Mouse (Mus musculus) erythroblast, embryonic 14.5 days (primary cell): ENCODE results near the gene Lrg1.

ENCODE experiments used
- GATA1 ChIP-seq: IDR thresholded peaks from 2 replicates; pipeline ENCODE4 v1.6.1; 2012; ENCODE audit warnings: low read length, inconsistent platforms, mixed read lengths
- TAL1 ChIP-seq: IDR thresholded peaks from 3 replicates; pipeline ENCODE4 v1.6.1; 2012; ENCODE audit warnings: low read length, inconsistent platforms, mixed read lengths

GRCm38 (mm10) chr17:56110571-56110970, 11.2 kb downstream of the Lrg1 start:
- TF ChIP-seq GATA1: no peak
- TF ChIP-seq TAL1: no peak
